Mouse (Mus musculus) cerebellum, adult 11 months (tissue): Measurements from ENCODE around the gene M6pr.

Experiments
- DNase-seq: peaks from one replicate; pipeline ENCODE4 v3.0.0; 2022

The M6pr gene

DNA sequence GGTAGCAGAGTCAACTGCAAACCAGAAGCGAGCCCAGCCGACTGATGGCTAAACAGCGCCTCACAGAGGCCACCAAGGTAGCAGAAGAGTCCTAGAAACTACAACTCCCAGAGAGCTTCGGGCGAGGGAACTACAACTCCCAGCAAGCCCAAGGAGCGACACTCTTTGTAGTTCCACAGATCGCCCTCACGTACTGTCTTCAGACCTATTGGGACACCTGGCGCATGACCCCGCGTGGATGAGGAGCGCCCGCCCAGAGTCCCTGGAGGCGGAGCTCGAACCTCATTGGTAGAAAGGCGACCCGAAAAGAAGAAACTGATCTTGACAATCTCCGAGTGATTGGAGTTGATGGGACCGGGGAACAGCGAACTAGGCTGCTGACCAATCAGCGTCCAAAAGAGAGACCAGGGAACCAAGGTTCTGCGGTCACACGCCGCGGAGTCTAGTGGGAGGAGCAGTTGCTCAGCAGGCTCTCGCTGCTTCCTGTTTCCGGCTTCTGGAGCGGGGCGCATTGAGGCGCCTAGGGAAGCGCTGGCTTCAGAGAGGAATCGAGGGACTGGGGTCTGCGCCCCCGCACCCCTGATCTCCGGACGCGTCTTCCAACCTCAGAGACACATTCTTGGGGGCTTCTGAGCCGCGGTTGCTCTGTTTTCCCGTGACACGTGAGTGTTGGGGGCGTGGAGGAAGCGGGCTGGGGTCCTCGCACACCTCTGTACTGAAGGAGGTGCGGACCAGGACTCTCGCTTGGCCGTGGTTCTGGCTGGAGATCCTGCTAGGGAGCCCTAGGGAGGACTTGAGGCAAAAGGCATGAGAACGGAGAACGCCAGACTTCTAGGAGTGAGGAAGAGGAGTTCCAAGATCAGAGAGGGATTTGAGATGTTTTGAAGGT is at the start of gene M6pr:
M6pr (plus strand) TSS at position 216 of the 889 bp plus-strand sequence.
- DNase-seq, result peak; percentile 96

DNA sequence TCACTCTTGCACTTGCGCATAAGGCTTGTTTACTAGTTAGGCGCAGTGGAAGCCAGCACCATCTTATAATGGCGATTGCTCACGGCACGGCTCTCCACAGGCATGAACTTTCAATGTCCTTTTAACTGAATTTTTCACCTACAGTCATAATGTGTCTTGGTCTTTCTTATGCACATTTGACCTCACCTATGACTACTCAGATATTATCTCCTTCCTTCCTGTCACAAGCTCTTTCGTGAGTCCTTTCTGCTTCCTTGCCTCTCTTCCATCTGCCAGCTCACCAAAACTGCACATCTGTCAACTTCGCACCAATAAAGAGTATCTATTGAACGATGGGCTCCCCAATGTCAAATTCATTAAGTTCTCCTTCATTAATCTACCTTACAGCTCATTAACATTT is 46.0 kb upstream of the M6pr start:
- no peak for DNase-seq

DNA sequence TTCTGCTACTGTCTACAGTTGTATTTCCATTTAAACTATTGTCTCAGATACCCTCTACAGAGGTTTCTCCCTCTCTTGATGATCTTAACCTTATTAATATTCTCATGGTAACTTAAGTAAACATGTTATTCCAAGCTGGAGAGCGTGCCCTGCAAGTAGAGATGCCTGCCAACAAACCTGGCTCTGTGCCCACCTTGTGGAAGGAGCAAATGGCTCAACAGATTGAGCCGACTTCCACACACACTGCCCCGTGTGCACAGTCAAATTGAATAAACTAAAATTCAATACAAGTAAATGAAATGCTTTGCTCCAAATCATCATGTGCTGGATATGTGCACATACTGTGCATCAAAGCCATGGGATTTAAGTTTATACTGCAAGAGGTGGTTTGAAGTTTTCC is 40.0 kb upstream of the M6pr start:
- peak; percentile 89 for DNase-seq

DNA sequence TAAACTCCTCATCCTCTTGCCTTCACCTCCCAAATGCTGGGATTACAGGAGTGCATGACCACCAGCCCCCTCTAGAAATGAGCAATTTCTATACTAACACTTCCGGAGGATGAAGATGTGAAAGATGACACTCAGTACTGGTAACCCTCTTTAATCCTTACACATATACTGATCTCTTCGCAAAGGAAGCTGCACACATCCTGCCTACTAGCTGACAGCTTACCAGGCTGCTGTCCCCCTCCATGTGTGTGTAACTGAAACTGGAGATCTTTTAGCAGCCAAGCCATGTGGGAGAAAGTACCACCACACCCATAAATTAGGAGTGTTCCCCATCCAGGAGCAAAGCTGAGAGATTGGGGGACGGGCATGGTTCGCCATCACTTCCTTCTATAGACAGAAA is 39.4 kb upstream of the M6pr start:
- DNase-seq, result no peak

DNA sequence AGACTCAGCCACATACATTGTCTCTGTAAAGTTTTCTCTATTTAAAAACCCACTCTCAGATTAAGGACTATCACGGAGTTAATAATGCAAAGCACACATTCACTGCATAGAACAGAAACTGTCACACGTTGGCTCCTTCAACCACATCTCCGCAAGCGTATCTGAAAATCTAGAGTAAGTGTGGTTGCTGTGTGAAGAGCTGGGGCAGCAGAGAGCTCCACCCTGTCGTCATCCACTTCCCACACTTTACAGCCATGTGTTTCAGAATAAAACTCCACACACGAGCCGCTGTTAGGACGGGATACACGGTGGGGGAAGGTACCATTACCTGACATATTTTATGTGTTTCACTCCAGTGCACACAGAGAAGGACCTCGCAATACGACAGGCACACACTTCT is 38.4 kb upstream of the M6pr start:
- DNase-seq, result no peak

DNA sequence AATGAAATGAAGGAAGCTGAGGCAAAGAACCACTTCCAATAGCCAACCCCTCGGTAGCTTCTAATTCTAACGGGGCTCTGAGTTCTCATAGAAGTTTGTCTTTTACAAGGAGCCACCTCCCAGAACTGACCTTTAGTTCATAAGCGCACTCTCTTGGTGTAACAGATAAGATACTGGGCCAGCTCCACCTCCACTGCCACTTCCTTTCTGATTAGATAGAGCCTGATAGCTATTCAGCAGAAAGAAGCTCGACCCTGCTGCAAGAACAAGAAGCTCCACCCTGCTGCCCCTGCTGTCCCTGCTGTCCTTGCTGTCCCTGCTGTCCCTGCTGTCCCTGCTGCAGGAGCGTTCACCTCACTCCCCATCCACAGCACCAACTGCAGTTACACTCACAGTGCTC is 34.0 kb upstream of the M6pr start:
- DNase-seq, result no peak

DNA sequence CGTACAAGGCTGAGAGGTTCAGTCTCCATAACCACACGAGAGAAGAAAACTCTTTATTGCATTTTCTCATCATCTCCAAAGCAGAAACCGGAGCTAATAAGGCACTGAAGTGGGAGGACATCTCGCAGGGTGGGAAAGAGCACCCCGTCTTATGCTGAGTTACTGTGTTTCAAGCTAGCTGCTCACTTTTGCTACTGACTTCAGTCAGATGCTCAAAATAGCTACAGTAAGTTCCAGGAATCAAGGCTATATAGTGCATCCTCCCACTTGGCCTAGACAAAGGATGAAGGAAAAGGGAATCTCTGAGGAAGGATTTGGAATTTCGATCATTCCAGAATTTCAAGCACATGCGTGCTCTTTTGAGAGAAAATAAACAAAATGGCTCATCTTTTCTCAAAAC is 32.0 kb upstream of the M6pr start:
- no peak for DNase-seq

DNA sequence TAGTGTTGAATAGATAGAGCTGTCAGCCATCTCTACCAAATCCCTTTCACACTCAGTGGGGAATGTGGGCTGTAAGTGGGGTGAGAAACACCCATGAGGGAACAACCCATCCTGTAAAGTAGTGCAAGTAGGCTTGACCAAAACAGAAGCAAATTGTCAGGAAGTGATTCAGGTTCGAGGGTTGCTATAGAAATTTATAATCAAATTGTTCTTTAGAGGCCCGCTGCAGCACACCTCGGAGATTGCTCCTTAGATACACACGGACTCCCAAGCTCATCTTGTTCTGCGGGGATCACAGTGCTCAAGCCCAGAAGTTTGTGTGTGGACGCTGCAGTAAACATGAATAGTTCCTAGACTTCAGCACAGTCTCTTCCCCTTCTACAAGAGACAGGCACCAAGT is 25.7 kb upstream of the M6pr start, which contains the start of gene Klrg1:
Klrg1 (minus strand) TSS at position 101 of the 400 bp plus-strand sequence.
- no peak for DNase-seq

DNA sequence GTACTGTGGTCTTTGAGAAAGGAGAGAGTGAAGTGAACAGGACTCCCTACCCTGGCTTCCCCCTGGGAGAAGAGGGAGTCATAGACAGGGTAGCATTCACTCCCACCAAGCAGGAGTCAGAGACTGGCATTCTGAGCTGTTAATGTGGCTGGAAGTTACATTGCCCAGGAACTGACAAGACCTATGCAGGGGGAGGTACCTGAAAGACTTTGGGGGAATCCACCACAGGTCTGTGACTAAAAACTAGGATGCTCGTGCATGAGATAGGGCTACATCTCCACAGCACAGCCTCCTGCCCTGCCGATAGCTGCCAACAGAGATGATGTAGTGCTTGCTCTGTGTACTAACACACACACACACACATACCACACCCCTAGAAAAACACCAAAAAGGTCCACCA is 25.1 kb upstream of the M6pr start:
- DNase-seq, result no peak

DNA sequence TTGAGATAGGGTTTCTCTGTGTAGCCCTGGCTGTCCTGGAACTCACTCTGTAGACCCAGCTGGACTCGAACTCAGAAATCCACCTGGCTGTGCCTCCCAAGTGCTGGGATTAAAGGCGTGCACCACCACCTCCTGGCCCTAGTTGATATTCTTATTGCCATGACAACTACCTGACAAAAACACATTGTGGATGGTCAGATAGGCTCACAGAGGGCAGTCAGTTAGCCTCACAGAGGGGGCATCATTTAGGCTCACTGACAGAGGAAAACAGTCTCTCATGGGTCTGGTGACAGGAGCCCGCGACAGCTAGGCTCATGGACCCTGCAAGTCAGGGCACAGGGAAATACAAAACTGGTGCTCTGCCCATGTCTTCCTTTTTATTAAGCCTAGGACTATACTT is 24.2 kb upstream of the M6pr start:
- DNase-seq, result no peak

DNA sequence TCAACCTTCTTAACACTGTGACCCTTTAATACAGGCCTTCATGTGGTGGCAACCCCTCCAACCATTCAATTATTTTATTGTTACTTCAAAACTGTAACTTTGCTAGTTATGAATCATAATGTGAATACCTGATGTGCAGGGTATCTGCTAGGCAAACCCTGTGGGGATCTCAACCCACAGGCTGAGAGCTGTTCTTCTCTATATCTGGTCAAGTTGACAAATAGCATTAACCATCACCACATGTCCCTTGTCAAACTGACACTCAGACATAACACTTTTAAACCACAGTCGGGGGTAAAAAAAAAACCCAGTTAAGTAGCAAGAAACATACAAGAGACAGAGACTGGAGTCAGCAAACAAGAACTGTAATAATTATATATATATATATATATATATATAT is 23.7 kb upstream of the M6pr start:
- no peak for DNase-seq

DNA sequence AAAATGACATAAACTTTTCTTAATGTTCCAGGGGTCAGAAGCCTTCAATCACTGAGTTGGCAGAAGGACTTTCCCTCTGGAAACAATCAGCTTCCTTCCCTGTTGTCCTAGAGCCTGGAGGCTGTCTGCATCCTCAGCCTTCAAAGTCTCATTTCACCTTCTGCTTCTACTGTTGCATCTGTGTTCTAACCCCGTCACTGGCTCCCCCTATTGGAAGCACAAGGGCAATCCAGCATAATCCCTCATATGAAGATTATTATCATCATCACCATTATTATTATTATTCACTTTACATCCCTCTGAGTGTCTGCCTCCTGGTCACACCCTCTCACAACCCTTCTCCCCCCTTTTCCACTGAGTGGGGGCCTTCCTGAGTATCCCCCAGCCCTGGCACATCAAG is 20.3 kb upstream of the M6pr start:
- no peak for DNase-seq

DNA sequence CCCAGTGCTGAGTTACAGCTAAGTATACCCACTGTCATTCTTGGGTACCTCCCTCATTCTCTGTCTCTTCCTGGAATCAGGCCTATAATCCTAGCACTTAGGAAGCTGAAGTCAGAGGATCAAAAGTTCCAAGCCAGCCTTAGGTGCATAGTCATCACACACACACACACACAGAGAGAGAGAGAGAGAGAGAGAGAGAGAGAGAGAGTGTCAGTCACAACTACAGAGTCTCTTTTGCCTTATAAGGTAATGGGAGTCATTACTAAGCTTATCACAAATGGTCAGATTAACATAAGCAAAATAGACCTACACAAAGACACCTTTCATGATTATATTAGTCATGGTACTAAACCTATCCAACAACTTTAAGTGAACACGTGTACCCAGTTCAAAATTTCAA is 19.2 kb upstream of the M6pr start:
- no peak for DNase-seq

DNA sequence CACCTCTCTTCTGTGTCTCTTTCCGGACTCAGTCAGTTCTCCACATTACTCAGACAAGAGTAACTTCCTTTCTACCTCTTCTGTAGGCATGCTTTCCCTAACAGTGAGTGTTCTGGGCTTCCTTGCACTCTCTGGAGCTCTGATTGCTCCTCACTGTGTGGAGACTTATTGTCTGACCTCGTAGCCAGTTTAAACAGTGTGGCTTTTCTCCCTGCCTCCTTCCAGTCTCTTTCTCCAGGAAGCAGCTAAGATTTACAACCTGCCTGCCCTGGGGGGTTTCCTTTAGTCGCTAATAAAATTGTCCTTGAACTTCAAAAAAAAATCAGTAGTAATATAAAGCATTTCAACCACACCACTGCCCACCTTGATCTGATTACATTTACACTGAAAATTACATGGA is 18.3 kb upstream of the M6pr start:
- no peak for DNase-seq

DNA sequence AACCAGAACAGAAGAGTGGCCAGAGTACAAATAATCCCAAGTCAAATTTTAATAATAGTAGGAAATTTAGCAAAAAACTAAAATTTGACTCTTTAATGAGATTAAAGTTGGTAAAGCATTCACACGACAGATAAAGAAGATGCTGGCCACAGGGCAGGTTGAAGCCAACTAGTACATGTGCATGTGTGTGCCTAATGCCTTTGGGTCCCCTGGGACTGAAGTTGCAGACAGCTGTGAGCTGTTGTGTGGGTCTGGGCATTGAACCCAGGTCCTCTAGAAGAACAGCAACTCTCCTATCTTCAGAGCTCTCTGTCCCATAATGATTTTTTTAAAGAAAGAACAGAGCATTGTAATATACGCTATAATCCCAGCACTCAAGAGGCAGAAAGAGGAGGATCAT is 17.3 kb upstream of the M6pr start:
- no peak for DNase-seq

DNA sequence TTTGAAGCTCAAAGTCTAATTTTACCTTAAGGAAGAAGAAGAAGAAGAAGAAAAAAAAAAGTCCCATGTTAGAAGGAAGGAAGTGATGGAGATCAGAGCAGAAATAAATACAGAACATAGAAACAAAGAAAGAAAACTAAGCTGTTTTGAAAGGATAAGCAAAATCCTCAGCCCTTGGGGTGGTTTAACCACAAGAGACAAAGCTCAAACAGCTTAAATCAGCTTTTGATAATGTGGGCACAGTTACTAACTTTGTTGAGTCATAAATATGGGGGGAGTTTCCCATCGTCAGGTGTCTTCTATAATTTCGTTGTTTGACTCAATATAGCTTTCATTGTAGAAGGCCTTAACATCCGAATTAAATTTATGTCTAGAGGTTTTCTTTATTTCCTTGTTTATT is 16.8 kb upstream of the M6pr start:
- no peak for DNase-seq

DNA sequence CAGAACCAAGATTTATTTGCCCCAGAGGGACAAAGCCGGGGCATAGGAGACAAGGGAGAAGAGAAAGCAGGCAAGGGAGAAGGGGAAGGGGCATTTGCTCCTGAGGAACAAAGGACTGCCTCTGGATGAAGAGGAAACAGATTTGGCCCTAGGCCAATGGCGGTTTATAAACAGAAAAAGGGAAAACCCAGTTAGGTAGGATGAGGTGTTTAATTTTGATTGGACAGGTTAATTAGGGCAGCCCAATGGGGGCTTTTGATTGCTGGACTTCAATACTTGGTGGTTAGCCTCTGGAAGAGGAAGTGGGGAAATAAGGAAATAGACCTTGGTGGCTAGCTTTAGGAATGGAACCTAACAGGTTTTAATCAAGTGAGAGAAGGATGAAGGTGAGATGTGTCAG is 16.3 kb upstream of the M6pr start:
- no peak for DNase-seq

DNA sequence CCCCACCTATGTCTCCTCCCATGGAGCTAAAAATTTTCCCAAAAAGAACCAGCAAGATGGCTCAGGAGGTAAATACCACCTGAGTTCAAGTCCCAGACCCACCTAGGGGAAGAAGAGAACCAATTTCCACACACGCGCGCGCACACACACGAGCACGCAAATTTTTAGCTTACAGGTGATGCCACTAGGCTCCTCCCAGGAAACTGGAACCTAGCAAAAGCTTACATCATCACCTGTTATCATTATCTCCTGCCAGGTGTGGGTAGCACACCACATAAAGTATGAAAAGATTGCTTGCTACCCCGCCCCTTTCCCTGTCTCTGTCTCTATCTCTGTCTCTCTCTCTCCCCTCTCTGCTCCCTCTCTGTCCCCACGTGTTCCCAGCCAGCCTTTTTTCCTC is 15.4 kb upstream of the M6pr start:
- DNase-seq, result no peak

DNA sequence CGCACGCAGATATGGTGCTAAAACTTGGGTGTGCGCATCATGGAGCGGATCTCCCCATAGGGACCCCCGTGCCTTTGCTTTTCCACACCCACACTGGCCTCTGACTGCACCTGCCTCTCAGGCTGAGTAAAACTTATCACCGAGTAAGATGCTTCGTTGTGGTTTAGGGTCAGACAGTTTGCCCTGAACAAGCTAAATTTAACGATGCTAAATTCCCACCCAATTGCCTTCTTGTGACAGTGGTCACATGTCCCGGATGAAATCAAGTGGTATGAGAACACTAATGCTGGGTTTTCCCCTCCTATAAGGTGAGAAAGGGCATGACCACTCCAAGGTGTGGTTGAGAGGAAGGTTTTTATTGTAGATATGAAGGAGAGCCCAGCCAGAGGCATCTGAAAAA is 14.7 kb upstream of the M6pr start:
- DNase-seq, result no peak

DNA sequence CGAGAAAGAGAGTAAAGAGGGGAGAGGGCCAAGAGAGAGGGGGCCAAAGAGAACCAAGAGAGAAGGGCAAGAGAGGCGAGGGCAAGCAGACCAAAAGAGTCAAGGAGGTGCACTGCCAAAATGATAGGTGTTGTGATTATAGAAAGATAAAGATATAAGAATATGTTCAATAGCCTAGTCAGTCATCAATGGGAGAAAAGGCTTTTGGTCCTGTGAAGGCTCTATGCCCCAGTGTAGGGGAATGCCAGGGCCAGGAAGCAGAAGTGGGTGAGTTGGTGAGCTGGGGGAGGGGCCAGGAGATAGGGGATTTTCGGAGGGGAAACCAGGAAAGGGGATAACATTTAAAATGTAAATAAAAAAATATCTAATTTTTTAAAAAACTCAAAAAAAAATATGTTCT is 14.2 kb upstream of the M6pr start:
- DNase-seq, result no peak

DNA sequence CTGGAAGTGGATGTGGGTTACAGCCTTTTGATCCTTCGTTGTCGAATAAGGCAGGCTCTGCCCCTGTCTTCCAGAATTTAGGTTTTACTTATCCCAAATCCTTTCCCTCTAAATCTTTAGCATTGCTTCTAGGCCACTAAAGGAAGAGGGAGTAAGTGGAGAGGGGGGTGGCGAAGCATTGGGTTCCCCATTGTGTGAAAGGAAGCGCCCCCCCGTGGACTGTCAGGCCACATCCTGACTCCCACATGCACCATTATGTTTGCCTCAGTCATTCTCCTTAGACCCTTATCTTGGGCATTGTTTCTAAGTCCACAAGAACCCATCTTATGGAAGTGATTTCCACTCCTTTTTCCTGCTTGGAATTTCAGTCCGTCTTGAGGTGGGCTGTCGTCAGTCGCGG is 13.3 kb upstream of the M6pr start:
- DNase-seq, result no peak

DNA sequence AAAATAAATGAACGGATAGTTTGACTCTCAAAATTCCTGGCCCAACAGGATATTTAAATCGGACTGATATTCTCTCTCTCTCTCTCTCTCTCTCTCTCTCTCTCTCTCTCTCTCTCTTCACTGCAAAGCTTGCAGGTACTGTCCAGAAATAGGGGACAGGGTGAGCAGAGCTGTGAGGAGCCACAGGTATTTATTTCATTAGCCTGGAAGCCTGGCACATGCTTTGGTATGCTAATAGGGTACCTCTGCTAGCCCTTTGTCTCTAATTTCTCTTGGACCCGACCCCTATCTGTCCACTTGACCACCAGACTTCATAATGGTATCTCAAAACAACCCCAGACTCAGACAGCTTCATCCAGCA is 11.6 kb upstream of the M6pr start:
- no peak for DNase-seq

DNA sequence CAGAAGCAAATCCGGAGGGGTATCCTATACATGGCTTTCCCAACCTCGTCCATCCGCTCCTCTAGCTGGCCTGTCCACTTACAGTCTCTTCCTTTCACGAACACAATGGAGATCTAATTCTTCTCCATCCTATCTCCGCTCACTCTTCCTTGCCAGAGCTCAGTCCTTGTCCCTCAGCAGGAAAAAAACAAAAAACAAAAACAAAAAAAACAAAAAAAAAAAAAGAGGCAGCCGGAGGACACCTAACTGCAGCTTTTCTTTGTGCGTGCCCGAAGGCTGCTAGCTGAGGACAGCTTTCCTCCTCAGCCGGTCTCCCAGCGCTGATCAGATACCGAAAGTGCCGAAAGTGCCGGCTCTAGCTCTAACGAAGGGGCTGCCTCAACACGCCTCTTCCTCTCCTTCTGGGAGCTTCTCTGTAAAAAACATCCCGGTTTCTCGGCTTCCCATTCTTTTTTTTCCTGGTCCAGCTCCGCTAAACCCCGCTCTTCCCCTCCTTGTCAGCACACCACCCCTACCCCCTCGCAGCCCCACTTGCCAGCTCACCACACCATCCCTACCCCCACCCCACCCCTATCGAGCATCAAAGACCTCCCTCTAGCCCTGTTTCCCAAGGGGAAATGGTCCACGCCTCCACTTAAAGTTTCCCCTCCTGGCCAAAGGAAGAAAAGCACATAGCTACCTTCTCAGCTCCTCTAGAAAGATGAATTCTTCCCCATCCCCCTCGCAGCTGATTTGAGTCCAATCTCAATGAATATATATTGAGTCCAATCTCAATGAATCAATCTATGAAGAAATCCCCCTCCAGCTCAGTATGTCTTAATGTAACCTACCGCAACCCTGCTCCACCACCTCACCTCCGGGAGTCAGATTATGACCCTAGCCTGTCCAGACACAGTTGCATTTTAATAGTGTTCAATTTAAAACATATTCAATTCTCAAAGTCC is 11.0 kb upstream of the M6pr start:
- DNase-seq, result no peak

DNA sequence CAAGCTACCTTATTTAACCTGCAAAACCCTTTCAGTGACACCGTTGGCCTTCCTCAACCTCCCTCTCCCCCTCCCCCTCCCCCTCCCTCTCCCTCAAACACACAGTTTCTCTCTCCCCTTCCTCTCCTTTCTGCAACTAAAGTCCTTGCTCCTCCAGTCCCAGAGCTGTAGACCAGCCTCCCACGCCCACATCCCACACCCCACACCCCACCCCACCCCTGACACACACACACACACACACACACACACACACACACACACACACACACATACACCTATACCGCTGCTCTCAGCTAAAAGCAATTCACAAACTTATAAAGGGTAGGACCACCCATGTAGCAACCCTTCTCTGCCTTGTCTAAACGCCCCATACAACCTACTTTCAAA is 10.3 kb upstream of the M6pr start:
- no peak for DNase-seq
